Mouse (Mus musculus): ENCODE data around the gene Nphp4.

Nphp4 gene

DNA sequence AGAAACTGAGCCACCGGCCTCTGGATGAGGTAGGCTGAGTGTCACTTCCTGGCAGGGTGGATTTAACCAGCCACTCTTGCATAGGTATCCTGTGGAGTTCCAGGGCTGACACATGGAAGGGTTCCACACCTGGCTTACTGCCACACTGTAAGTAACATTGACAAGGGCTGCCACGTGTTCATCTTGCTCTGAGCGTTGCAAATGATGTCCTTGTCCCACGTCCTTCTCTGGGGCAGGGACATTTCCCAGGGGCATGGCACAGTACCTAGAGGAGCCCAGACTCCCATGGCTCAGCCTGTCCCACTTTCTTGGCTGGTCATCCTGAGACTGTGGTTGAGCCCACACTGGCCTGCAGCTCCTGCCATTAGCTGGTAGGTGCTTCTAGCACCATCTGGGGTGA is 91.5 kb downstream of the Nphp4 start:
- no peak for DNase-seq (ENCODE audit: low read depth)

- no peak for DNase-seq (ENCODE audit: low read depth)
These were observed 92.3 kb downstream of the Nphp4 start for GRCm38 (mm10) chr4:152568662-152569395.

DNA sequence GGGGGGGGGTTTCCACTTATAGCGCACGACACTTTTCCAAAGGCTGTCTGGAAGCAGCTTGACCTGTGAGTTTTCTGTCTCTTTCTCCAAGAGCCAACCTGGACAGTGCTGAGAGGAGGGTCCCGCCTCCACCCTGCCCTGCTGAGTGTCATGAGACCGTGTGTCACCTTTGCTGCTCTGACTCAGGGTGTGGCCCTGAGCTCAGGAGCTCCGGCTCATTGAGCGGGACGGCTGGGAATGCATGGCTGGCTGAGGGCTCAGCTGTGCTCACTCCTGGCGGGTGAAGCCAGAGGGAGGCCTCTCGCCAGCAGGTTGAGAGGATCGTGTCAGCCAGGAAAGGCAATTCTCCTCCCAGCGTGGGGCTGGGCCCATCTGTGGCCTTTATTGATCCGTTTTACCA is 97.8 kb downstream of the Nphp4 start:
- no peak for DNase-seq (ENCODE audit: low read depth)

DNA sequence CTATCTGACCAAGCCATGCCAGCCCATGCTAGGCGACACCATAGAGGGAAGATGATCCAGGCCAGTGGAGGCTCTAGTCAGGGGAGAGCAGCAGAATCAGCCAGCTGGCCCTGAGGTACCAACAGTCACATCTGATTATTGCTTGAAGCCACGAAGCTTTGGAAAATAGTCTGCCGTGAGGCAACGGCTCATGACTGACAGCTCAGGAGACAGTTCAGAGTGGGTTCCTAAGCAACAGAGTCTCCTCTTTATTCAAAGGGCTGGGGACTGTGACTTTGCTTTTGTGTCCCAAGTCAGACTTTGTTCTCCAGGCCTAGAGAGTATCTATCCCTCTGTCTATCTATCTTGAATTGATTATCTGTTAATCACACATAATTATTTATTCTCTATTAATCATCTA is 100.3 kb downstream of the Nphp4 start:
- no peak for DNase-seq (ENCODE audit: low read depth)

DNA sequence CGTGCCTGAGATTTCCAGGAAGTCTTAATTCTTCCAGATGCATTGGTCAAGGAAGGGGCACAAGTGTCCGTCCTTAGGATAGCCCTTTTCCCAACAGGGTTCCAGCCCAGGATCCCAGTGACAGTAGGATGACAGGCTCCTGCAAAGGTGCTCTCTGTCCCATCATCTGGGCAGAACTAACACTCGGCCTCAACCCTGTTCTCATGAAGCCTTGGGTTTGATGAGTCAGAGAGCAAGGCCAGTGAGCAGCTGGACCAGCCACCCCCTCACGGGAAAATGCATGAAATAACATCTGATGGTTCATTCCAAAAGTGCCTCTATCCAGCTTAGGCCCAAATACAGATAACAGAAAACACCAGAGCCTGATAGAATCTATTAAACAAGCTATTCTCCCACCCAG is 103.5 kb downstream of the Nphp4 start:
- no peak for DNase-seq (ENCODE audit: low read depth)

- DNase-seq (ENCODE audit: low read depth), result no peak
These were observed 105.7 kb downstream of the Nphp4 start for GRCm38 (mm10) chr4:152582206-152582605.

GRCm38 (mm10) chr4:152583616-152584015 is 107.1 kb downstream of the Nphp4 start:
- no peak for DNase-seq (ENCODE audit: low read depth)

- no peak for DNase-seq (ENCODE audit: low read depth)
These were observed 109.0 kb downstream of the Nphp4 start for GRCm38 (mm10) chr4:152585526-152585925.

GRCm38 (mm10) chr4:152586175-152586574 is 109.7 kb downstream of the Nphp4 start:
- no peak for DNase-seq (ENCODE audit: low read depth)

DNA sequence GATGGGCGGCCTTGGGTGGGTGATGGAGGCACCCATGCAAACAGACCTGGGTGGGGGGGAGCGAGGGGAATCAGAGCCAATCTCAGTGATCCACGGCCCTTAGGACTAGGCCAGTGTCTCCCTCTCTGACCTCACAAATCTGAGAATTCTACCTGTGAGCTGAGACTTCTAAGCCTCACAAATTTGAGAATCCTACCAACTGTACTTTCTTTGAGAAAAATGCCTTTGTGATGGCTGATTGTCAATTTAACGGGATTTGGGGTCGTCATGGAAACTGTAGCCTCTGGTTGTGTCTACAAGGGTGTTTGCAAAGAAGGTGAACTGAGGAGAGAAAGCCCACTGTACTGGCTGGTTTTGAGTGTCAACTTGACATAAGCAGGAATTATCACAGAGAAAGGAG is 127.8 kb downstream of the Nphp4 start:
- no peak for DNase-seq (ENCODE audit: low read depth)

DNA sequence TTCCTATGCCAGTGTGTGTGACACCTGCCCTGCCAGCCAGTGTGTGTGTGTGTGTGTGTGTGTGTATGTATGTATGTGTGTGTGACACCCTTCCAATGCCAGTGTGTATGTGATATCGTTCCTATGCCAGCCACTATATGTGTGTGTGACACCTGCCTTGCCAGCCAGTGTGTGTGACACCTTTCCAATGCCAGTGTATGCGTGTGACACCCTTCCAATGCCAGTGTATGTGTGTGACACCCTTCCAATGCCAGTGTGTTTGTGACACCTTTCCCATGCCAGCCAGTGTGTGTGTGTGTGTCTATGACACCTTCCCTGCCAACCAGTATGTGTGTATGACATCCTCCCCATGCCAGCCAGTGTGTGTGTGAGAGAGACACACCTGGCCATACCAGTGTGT is 132.7 kb downstream of the Nphp4 start:
- DNase-seq (ENCODE audit: low read depth), result no peak

GRCm38 (mm10) chr4:152610026-152610425 is 133.5 kb downstream of the Nphp4 start:
- DNase-seq (ENCODE audit: low read depth), result no peak
